Mouse (Mus musculus): Measurements from ENCODE around the gene Hist1h1b. TPM values are rescaled to one million over a fixed set of nuclear protein-coding genes. Genes with fewer than 3 reads are reported as not detected.
A peak's percentile ranks its signal among the peaks of the same experiment; 100 is the strongest.
"Not testable (repeated sequence)": the region's sequence is repeated elsewhere in the genome, so short reads cannot be mapped to it uniquely, and the experiment has no call there.

The Hist1h1b gene
- polyA plus RNA-seq, 1 experiment from 2014 or later, result 46.6 TPM

GRCm38 (mm10) chr13:21734906-21735767 lies 45.3 kb downstream of the Hist1h1b start, which contains the start of gene Hist1h4j:
TSS of gene Hist1h4j (plus strand) at chr13:21735064.
- H3K27me3 ChIP-seq; H3K36me3 ChIP-seq (replicated peaks); H3K9me3 ChIP-seq: not testable (repeated sequence)
- H3K27ac ChIP-seq, result peak within 1 kb of the TSS; percentile 98
- peak within 1 kb of the TSS; percentile 56 for H3K9ac ChIP-seq
- ATAC-seq (ENCODE audit: low FRiP score), result peak; percentile 93
- peak within 1 kb of the TSS; percentile 51 for H3K4me3 ChIP-seq (replicated peaks)
- 0% methylated on average over 51 of the region's 56 CpGs for WGBS
- H3K4me1 ChIP-seq, result peaks cover 16% of the 10 kb centered on the region; the same call in 1 of the 2 replicates
- H3K4me2 ChIP-seq, result peak within 1 kb of the TSS; percentile 60

- Histone ChIP-seq H3K9ac (peak overlapping the region; percentile 56), H3K9me3 (no peaks in the 10 kb centered on the region), H3K4me2 (peak overlapping the region; percentile 60), H3K4me1 (peaks cover 16% of the 10 kb centered on the region; the same call in 1 of the 2 replicates), H3K27me3 (no peaks in the 10 kb centered on the region), H3K4me3 (replicated peaks) (peak overlapping the region; percentile 51), H3K36me3 (replicated peaks) (no peaks in the 10 kb centered on the region), H3K27ac (peak overlapping the region; percentile 98)
- ATAC-seq (ENCODE audit: low FRiP score), result peak; percentile 81
- WGBS, result under 1% methylated on average over 21 of the region's 21 CpGs
These were observed 46.2 kb downstream of the Hist1h1b start for GRCm38 (mm10) chr13:21734010-21734905.

- Histone ChIP-seq H3K4me2 (no peak overlapping the region), H3K9ac (peak overlapping the region; percentile 36; the same call in 1 of the 2 replicates), H3K4me3 (replicated peaks) (no peak overlapping the region), H3K27ac (peak overlapping the region; percentile 98), H3K27me3 (no peaks in the 10 kb centered on the region), H3K4me1 (peaks cover 16% of the 10 kb centered on the region; the same call in 1 of the 2 replicates), H3K9me3 (no peaks in the 10 kb centered on the region), H3K36me3 (replicated peaks) (no peaks in the 10 kb centered on the region)
- WGBS, result 63% methylated on average over 5 of the region's 5 CpGs
- ATAC-seq (ENCODE audit: low FRiP score), result no peak
These were observed 47.0 kb downstream of the Hist1h1b start for GRCm38 (mm10) chr13:21733466-21733865.

Small RNA genes lying within 50 kb of the gene (microRNA-seq; reads per million reads assigned to microRNA genes)
- gene Gm19658 (not detected), gene Gm44346 (not detected), gene Gm44454 (not detected)

Other genes with a start within 250 kb of the Hist1h1b start
- gene Zkscan8, start 249.5 kb downstream of the Hist1h1b start, polyA plus RNA-seq (2016; fragmentation: Nextera tagmentation; extraction: Ambion mirVana), result 8.9 and 10.1 TPM in 2 replicates
- gene Olfr1366, start 237.8 kb downstream of the Hist1h1b start, polyA plus RNA-seq (2016; fragmentation: Nextera tagmentation; extraction: Ambion mirVana), result 0.17 and 0.22 TPM in 2 replicates
- not detected in 2 replicates for gene Olfr1535, start 220.7 kb downstream of the Hist1h1b start, polyA plus RNA-seq (2016; fragmentation: Nextera tagmentation; extraction: Ambion mirVana)
- not detected in 2 replicates for gene Olfr1364, start 198.9 kb downstream of the Hist1h1b start, polyA plus RNA-seq (2016; fragmentation: Nextera tagmentation; extraction: Ambion mirVana)
- gene Olfr1362, start 166.6 kb downstream of the Hist1h1b start, polyA plus RNA-seq (2016; fragmentation: Nextera tagmentation; extraction: Ambion mirVana), result not detected in 2 replicates
- gene Olfr11, start 138.1 kb downstream of the Hist1h1b start, polyA plus RNA-seq (2016; fragmentation: Nextera tagmentation; extraction: Ambion mirVana), result not detected in 2 replicates
- gene Olfr1361, start 117.2 kb downstream of the Hist1h1b start, polyA plus RNA-seq (2016; fragmentation: Nextera tagmentation; extraction: Ambion mirVana), result not detected in 2 replicates
- not detected in 2 replicates for gene Olfr1360, start 103.2 kb downstream of the Hist1h1b start, polyA plus RNA-seq (2016; fragmentation: Nextera tagmentation; extraction: Ambion mirVana)
- gene Olfr1359, start 82.5 kb downstream of the Hist1h1b start, polyA plus RNA-seq (2016; fragmentation: Nextera tagmentation; extraction: Ambion mirVana), result not detected in 2 replicates
- 4.8 TPM in 1 of 2 replicates, not detected in the other for gene Hist1h2bl, start 64.5 kb downstream of the Hist1h1b start, polyA plus RNA-seq (2016; fragmentation: Nextera tagmentation; extraction: Ambion mirVana)
- gene Hist1h2ai, start 64.2 kb downstream of the Hist1h1b start, polyA plus RNA-seq (2016; fragmentation: Nextera tagmentation; extraction: Ambion mirVana), result 18.4 and 22.2 TPM in 2 replicates
- gene Hist1h3h, start 63.0 kb downstream of the Hist1h1b start, polyA plus RNA-seq (2016; fragmentation: Nextera tagmentation; extraction: Ambion mirVana), result 13.8 and 14.8 TPM in 2 replicates
- gene Hist1h2bm, start 58.6 kb downstream of the Hist1h1b start, polyA plus RNA-seq (2016; fragmentation: Nextera tagmentation; extraction: Ambion mirVana), result 5.8 and 5.9 TPM in 2 replicates
- 0.74 and 0.86 TPM in 2 replicates for gene Hist1h4j, start 45.6 kb downstream of the Hist1h1b start, polyA plus RNA-seq (2016; fragmentation: Nextera tagmentation; extraction: Ambion mirVana)
- gene Hist1h4k, start 30.1 kb downstream of the Hist1h1b start, polyA plus RNA-seq (2016; fragmentation: Nextera tagmentation; extraction: Ambion mirVana), result 2.4 and 4.5 TPM in 2 replicates
- gene Hist1h2ak, start 26.8 kb downstream of the Hist1h1b start, polyA plus RNA-seq (2016; fragmentation: Nextera tagmentation; extraction: Ambion mirVana), result 34.1 and 37.7 TPM in 2 replicates
- 4.9 and 5.2 TPM in 2 replicates for gene Hist1h2bn, start 26.5 kb downstream of the Hist1h1b start, polyA plus RNA-seq (2016; fragmentation: Nextera tagmentation; extraction: Ambion mirVana)
- gene Hist1h3i, start 2.7 kb upstream of the Hist1h1b start, polyA plus RNA-seq (2016; fragmentation: Nextera tagmentation; extraction: Ambion mirVana), result 166 and 188 TPM in 2 replicates
- 13.9 and 15.0 TPM in 2 replicates for gene Hist1h2an, start 6.6 kb upstream of the Hist1h1b start, polyA plus RNA-seq (2016; fragmentation: Nextera tagmentation; extraction: Ambion mirVana)
- 3.0 and 5.2 TPM in 2 replicates for gene Hist1h2bp, start 6.8 kb upstream of the Hist1h1b start, polyA plus RNA-seq (2016; fragmentation: Nextera tagmentation; extraction: Ambion mirVana)
- gene Hist1h2bq, start 29.6 kb upstream of the Hist1h1b start, polyA plus RNA-seq (2016; fragmentation: Nextera tagmentation; extraction: Ambion mirVana), result 23.9 and 32.5 TPM in 2 replicates
- gene Hist1h2ao, start 29.8 kb upstream of the Hist1h1b start, polyA plus RNA-seq (2016; fragmentation: Nextera tagmentation; extraction: Ambion mirVana), result not detected in 2 replicates
- gene Hist1h4m, start 31.1 kb upstream of the Hist1h1b start, polyA plus RNA-seq (2016; fragmentation: Nextera tagmentation; extraction: Ambion mirVana), result not detected in 2 replicates
- gene Hist1h4n, start 51.6 kb upstream of the Hist1h1b start, polyA plus RNA-seq (2016; fragmentation: Nextera tagmentation; extraction: Ambion mirVana), result 12.5 and 13.8 TPM in 2 replicates
- gene Hist1h2ap, start 52.9 kb upstream of the Hist1h1b start, polyA plus RNA-seq (2016; fragmentation: Nextera tagmentation; extraction: Ambion mirVana), result 6,142 and 6,230 TPM in 2 replicates
- 24.5 and 30.9 TPM in 2 replicates for gene Hist1h2br, start 53.1 kb upstream of the Hist1h1b start, polyA plus RNA-seq (2016; fragmentation: Nextera tagmentation; extraction: Ambion mirVana)
- gene Zfp184, start 164.5 kb upstream of the Hist1h1b start, polyA plus RNA-seq (2016; fragmentation: Nextera tagmentation; extraction: Ambion mirVana), result 24.5 and 26.7 TPM in 2 replicates
- gene Pom121l2, start 200.6 kb upstream of the Hist1h1b start, polyA plus RNA-seq (2016; fragmentation: Nextera tagmentation; extraction: Ambion mirVana), result 0.13 TPM in 1 of 2 replicates, not detected in the other
- 0.28 TPM in 1 of 2 replicates, not detected in the other for gene Prss16, start 229.1 kb upstream of the Hist1h1b start, polyA plus RNA-seq (2016; fragmentation: Nextera tagmentation; extraction: Ambion mirVana)

All from forebrain, embryonic 12.5 days (tissue).